Comparison of ENCODE assay signal across 8 mouse cellular contexts in the genomic region with DNA sequence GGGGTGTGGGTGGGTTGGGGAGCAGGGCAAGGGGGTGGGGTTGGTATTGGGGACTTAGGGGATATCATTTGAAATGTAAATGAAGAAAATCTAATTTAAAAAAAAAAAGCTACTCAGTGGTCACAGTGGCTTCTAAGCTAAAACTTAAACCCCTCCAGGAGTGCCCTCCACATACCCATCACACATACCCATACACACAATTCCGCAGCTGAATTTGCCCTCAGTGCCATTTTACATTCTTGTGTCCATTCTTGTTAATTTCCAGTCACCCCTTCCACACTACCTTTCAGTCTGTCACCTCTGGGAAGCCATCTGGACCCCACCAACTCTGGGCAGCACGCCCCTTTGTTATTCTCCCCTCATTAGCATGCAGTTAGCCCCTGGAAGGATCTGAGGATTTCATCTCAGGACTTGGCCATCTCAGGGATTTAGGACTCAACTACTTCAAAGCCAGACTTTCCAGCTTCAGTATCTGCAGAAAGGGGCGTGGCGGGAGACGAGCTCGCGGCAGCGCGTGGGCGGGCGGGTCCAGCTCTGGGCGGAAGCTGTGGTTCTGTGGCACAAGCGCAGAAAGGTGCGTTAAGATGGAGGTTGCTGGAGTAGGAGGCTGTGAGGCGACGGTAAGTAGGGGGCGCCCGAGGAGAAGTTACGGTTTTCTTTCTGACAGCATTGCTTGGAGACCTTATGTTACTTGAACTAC. TPM values are rescaled to one million over a fixed set of nuclear protein-coding genes. Genes with fewer than 3 reads are reported as not detected.
A peak's percentile ranks its signal among the peaks of the same experiment; 100 is the strongest.
DNase-seq lines count a peak whose midpoint lies in the region; ATAC-seq and TF ChIP-seq lines count a peak whose summit lies in the region.

A gene (plus strand): TSS at position 537 of the 700 bp plus-strand sequence.

- intact Hi-C loops in heart, postnatal 36 days (cut with DNase I), result loop anchor here (1.0 to 5.0 kb wide), 3 partner anchors 114 to 211 kb away; a partner anchor contains a TSS

- peak within 1 kb of the TSS; percentile 58 for H3K9ac ChIP-seq in forebrain, embryonic 16.5 days (replicated peaks; ENCODE audit: low read depth, low read length)

- 3% methylated on average over 19 of the region's 19 CpGs for WGBS in cerebellum, adult 2 months
- WGBS in forebrain, embryonic 16.5 days, result 2% methylated on average over 19 of the region's 19 CpGs
- WGBS in lung, adult 2 months, result 4% methylated on average over 19 of the region's 19 CpGs

- peaks cover 19% of the 10 kb centered on the region for H3K4me1 ChIP-seq in G1E (ENCODE audit: insufficient read depth, low read depth, low read length)
- no peaks in the 10 kb centered on the region; the same call in 1 of the 2 replicates for H3K4me1 ChIP-seq in cerebellum, adult 2 months (ENCODE audit: control insufficient read depth, insufficient read depth, low read length)
- H3K4me1 ChIP-seq in forebrain, embryonic 16.5 days (replicated peaks; ENCODE audit: control insufficient read depth, insufficient read depth, low read length), result peaks cover 13% of the 10 kb centered on the region
- H3K4me1 ChIP-seq in lung, adult 2 months (ENCODE audit: control insufficient read depth, insufficient read depth, low read length), result no peaks in the 10 kb centered on the region

- no peak within 1 kb of the TSS for H3K27ac ChIP-seq in cerebellum, adult 2 months (ENCODE audit: insufficient read depth, low read length)
- peak within 1 kb of the TSS; percentile 64; the same call in 1 of the 2 replicates for H3K27ac ChIP-seq in forebrain, embryonic 16.5 days (ENCODE audit: low read length)
- peak within 1 kb of the TSS; percentile 55 for H3K27ac ChIP-seq in layer of hippocampus, adult 2 months

- peak; percentile 81 for ATAC-seq in G1E (ENCODE audit: extremely low read depth, insufficient number of reproducible peaks, low FRiP score, poor library complexity, severe bottlenecking)
- peak; percentile 96 for ATAC-seq in forebrain, embryonic 16.5 days

- H3K9me3 ChIP-seq in G1E (replicated peaks), result no peaks in the 10 kb centered on the region
- H3K9me3 ChIP-seq in forebrain, embryonic 16.5 days (ENCODE audit: control insufficient read depth, low read length), result no peaks in the 10 kb centered on the region

- H3K36me3 ChIP-seq in G1E (replicated peaks), result no peaks in the 10 kb centered on the region
- no peaks in the 10 kb centered on the region for H3K36me3 ChIP-seq in forebrain, embryonic 16.5 days (ENCODE audit: control insufficient read depth, insufficient read depth)

- H3K4me2 ChIP-seq in forebrain, embryonic 16.5 days (ENCODE audit: low read length), result peak within 1 kb of the TSS; percentile 74

- H3K4me3 ChIP-seq in G1E (ENCODE audit: low read depth, low read length), result peak within 1 kb of the TSS; percentile 68
- H3K4me3 ChIP-seq in cerebellum, adult 2 months (replicated peaks; ENCODE audit: insufficient read depth, low read depth, low read length), result peak within 1 kb of the TSS; percentile 35
- H3K4me3 ChIP-seq in forebrain, embryonic 16.5 days (replicated peaks; ENCODE audit: low read length), result peak within 1 kb of the TSS; percentile 47
- H3K4me3 ChIP-seq in layer of hippocampus, adult 2 months, result peak within 1 kb of the TSS; percentile 56
- peak within 1 kb of the TSS; percentile 13 for H3K4me3 ChIP-seq in lung, adult 2 months (replicated peaks; ENCODE audit: extremely low read depth, low read depth, low read length)

- peaks cover 11% of the 10 kb centered on the region for H3K27me3 ChIP-seq in G1E (ENCODE audit: insufficient read depth, low read length)
- no peaks in the 10 kb centered on the region for H3K27me3 ChIP-seq in cerebellum, adult 2 months (ENCODE audit: control insufficient read depth, insufficient read depth, low read length)
- H3K27me3 ChIP-seq in forebrain, embryonic 16.5 days (replicated peaks; ENCODE audit: control insufficient read depth, insufficient read depth, low read length), result no peaks in the 10 kb centered on the region

- no peak for TF ChIP-seq POLR2A in cerebellum, adult 2 months (IDR thresholded peaks at IDR 0.05; ENCODE audit: borderline replicate concordance, insufficient read depth, low read length)
- TF ChIP-seq POLR2A in lung, adult 2 months (IDR thresholded peaks at IDR 0.05; ENCODE audit: borderline replicate concordance, extremely low read depth, low read depth, low read length), result no peak

- peak; percentile 71 for DNase-seq in G1E (ENCODE audit: low spot score)
- DNase-seq in cerebellum, adult 2 months, result peak; percentile 77 to 80
- DNase-seq in heart, postnatal 36 days, result peak; percentile 75 to 82
- peak; percentile 78 to 82 for DNase-seq in layer of hippocampus, adult 2 months (ENCODE audit: low spot score in 2 of 2)
- DNase-seq in lung, adult 2 months, result peak; percentile 71
- peak; percentile 82 for DNase-seq in ovary, adult 18-20 months (ENCODE audit: low spot score)
- DNase-seq in thymus, postnatal 0 days (ENCODE audit: low spot score), result peak; percentile 66

- 0 out of 2 replicates have a peak, but pooled peaks have one; percentile 6 for TF ChIP-seq CTCF in G1E (IDR thresholded peaks at IDR 0.05; ENCODE audit: low read depth, low read length)
- TF ChIP-seq CTCF in cerebellum, adult 2 months (IDR thresholded peaks at IDR 0.05; ENCODE audit: borderline replicate concordance, insufficient read depth, low read depth, low read length), result peak; percentile 59; the same call in 1 of the 2 replicates
- TF ChIP-seq CTCF in layer of hippocampus, adult 2 months (conservative IDR thresholded peaks at IDR 0.05), result peak; percentile 82
- TF ChIP-seq CTCF in lung, adult 2 months (IDR thresholded peaks at IDR 0.05; ENCODE audit: insufficient read depth, low read length), result peak; percentile 61

RNA-seq across cellular contexts. Expression of the gene that starts here (rescaled TPM):
- total RNA-seq in G1E (2014; fragmentation: Nextera tagmentation) (5.3 and 9.4 TPM in 2 replicates), G1E (2017) (2.6 and 3.5 TPM in 2 replicates)
- polyA plus RNA-seq in G1E (2012), result 0.23 and 0.24 TPM in 2 replicates
- 1.0 and 1.4 TPM in 2 replicates for polyA plus RNA-seq in cerebellum, adult 2 months (2012; rRNA removed)
- polyA plus RNA-seq in forebrain, embryonic 16.5 days (2015; fragmentation: Nextera tagmentation; extraction: Ambion mirVana), result 0.39 and 0.63 TPM in 2 replicates
- under 1 TPM in 1 of 2 experiments, not detected in 1; 0.05 TPM for total RNA-seq in heart, postnatal 36 days (2021)
- total RNA-seq in layer of hippocampus, adult 2 months (2021), result under 1 TPM; 0.29 to 0.31 TPM
- polyA plus RNA-seq in lung, adult 2 months (2012; rRNA removed), result 0.08 and 0.25 TPM in 2 replicates
- 0.03 and 0.13 TPM in 2 replicates for polyA plus RNA-seq in thymus, postnatal 0 days (2015; fragmentation: Nextera tagmentation; extraction: Ambion mirVana)

Comparison
In these comparisons a context has a peak if more than half of its experiments do, and no peak if none do; other contexts are left out.
1. Peak in ATAC-seq, H3K4me3 ChIP-seq, H3K27ac ChIP-seq, H3K9ac ChIP-seq and H3K4me2 ChIP-seq in forebrain, embryonic 16.5 days; RNA of the gene not detected or under 1 TPM.
2. Peak in DNase-seq in heart, postnatal 36 days; RNA of the gene not detected or under 1 TPM.
3. Peak in DNase-seq, H3K4me3 ChIP-seq and H3K27ac ChIP-seq in layer of hippocampus, adult 2 months; RNA of the gene not detected or under 1 TPM.
4. Peak in DNase-seq and H3K4me3 ChIP-seq in lung, adult 2 months; RNA of the gene not detected or under 1 TPM.
5. Peak in DNase-seq in thymus, postnatal 0 days; RNA of the gene not detected or under 1 TPM.
6. H3K4me3 ChIP-seq: peak in every context shown above with its lines; median percentile 68 in G1E; 56 in layer of hippocampus, adult 2 months; 47 in forebrain, embryonic 16.5 days; 35 in cerebellum, adult 2 months; 13 in lung, adult 2 months.
7. CTCF ChIP-seq: peak in every context shown above with its lines; median percentile 82 in layer of hippocampus, adult 2 months; 61 in lung, adult 2 months; 59 in cerebellum, adult 2 months; 6 in G1E.